In genomic region chr12:65494388-65495030, GRCm38 (mm10) we compare ENCODE assay signal across 17 mouse cellular contexts.
"Had no signal": no experiment of that assay in that cellular context is flagged by ENCODE, and none has a peak within 500 bp of the region (broad histone marks: within the 10 kb centered on the region; RNA-seq: fewer than 3 reads in every experiment).

No protein-coding gene starts in this region.

- H3K9ac ChIP-seq: neural tube, embryonic 12.5 days; neural tube, embryonic 13.5 days; neural tube, embryonic 15.5 days; stomach, embryonic 15.5 days had no signal

- H3K4me1 ChIP-seq: neural tube, embryonic 12.5 days; neural tube, embryonic 15.5 days; stomach, embryonic 15.5 days had no signal

- H3K9me3 ChIP-seq: neural tube, embryonic 12.5 days; neural tube, embryonic 15.5 days had no signal

- H3K4me3 ChIP-seq: neural tube, embryonic 12.5 days; neural tube, embryonic 13.5 days; neural tube, embryonic 15.5 days; stomach, embryonic 15.5 days had no signal

- DNase-seq: retina, postnatal 1 day; right cerebral cortex, adult 18-20 months; right cerebral cortex, postnatal 14 days; right cerebral cortex, postnatal 25 days; right cerebral cortex, postnatal 4 days; spleen, adult 18-20 months; thymus, adult 18-20 months; thymus, adult 2 months; thymus, postnatal 14 days; thymus, postnatal 25 days; thymus, postnatal 36 days; thymus, postnatal 4 days had no signal

- H3K27me3 ChIP-seq: neural tube, embryonic 12.5 days; neural tube, embryonic 13.5 days; neural tube, embryonic 15.5 days; stomach, embryonic 15.5 days had no signal

- H3K36me3 ChIP-seq: neural tube, embryonic 12.5 days; neural tube, embryonic 13.5 days; neural tube, embryonic 15.5 days; stomach, embryonic 15.5 days had no signal

- H3K27ac ChIP-seq: neural tube, embryonic 12.5 days; neural tube, embryonic 13.5 days; neural tube, embryonic 15.5 days; stomach, embryonic 15.5 days; stomach, postnatal 0 days had no signal
